Mouse (Mus musculus) spleen, adult 2 months (tissue): ENCODE results near the gene Tmco3. TPM values are rescaled to one million over a fixed set of nuclear protein-coding genes. Genes with fewer than 3 reads are reported as not detected.

Experiments used
- DNase-seq, 2 experiments: peaks; one replicate each; pipeline versions ENCODE4 v3.0.0 to v3.0.0-alpha.2; 2012 to 2021; ENCODE audit warnings: low spot score in 2 of 2, low read depth in 1 of 2
- H3K27ac ChIP-seq: fragments of 200-500 bp; 2 replicates; pipeline ENCODE4 v1.5.1; 2012; ENCODE audit warnings: low read length, inconsistent platforms; ENCODE audit not compliant: insufficient read depth
- H3K27me3 ChIP-seq: fragments of 200-500 bp; 2 replicates; pipeline ENCODE4 v1.6.1; 2012; ENCODE audit warnings: mild to moderate bottlenecking, moderate library complexity, low read length, inconsistent platforms; ENCODE audit not compliant: control insufficient read depth, insufficient read depth
- H3K36me3 ChIP-seq: fragments of 200-500 bp; 2 replicates; pipeline ENCODE4 v1.6.1; 2012; ENCODE audit warnings: mild to moderate bottlenecking, low read length, inconsistent platforms; ENCODE audit not compliant: control insufficient read depth, insufficient read depth
- H3K4me1 ChIP-seq: fragments of 200-500 bp; 2 replicates; pipeline ENCODE4 v1.6.1; 2011; ENCODE audit warnings: inconsistent platforms; ENCODE audit not compliant: control insufficient read depth, insufficient read depth, insufficient read length
- H3K4me3 ChIP-seq: fragments of 200-500 bp; 2 replicates; pipeline ENCODE4 v1.5.1; 2011; ENCODE audit warnings: mild to moderate bottlenecking, inconsistent platforms; ENCODE audit not compliant: insufficient read depth, insufficient read length; ENCODE audit errors: extremely low read depth
- CTCF ChIP-seq: fragments of 200-500 bp; IDR thresholded peaks from 2 replicates; pipeline ENCODE4 v1.5.1; 2011; ENCODE audit warnings: mild to moderate bottlenecking, inconsistent platforms; ENCODE audit not compliant: insufficient read depth, insufficient read length, insufficient replicate concordance; ENCODE audit errors: extremely low read depth
- POLR2A ChIP-seq: fragments of 200-500 bp; IDR thresholded peaks from 2 replicates; pipeline ENCODE4 v1.6.1; 2011; ENCODE audit warnings: low read depth, low read length, inconsistent platforms
- WGBS: fragments of 180-500 bp; shearing (Covaris S2); methylation state at CpG from one replicate; pipeline ENCODE4 v1.1.7; 2018; 5-methylcytosine and 5-hydroxymethylcytosine counted together
- polyA plus RNA-seq: library from polyadenylated mRNA; depleted of rRNA; stranded (reverse); fragments of >200 nt; gene quantifications from 2 replicates; pipeline ENCODE4 v1.2.3, GENCODE M21; 2012; rRNA removed

The Tmco3 gene
- polyA plus RNA-seq = 10.5 and 12.0 TPM in 2 replicates

GRCm38 (mm10) chr8:13287692-13288623, at the start of gene Tmco3, which contains the start of gene Dcun1d2:
Gene Tmco3 (plus strand): TSS chr8:13288190.
Gene Dcun1d2 (minus strand): TSS chr8:13288131.
- Histone ChIP-seq H3K4me3 (peak within 1 kb of the TSS; percentile 93), H3K4me1 (peaks cover 5% of the 10 kb centered on the region; the same call in 1 of the 2 replicates), H3K27ac (peak within 1 kb of the TSS; percentile 90), H3K36me3 (0 out of 2 replicates have a peak, but pooled peaks cover 3% of the 10 kb centered on the region), H3K27me3 (no peaks in the 10 kb centered on the region)
- under 1% methylated on average over 79 of the region's 79 CpGs for WGBS
- TF ChIP-seq POLR2A = peak; percentile 36
- no peak for TF ChIP-seq CTCF
- peak; percentile 93 for DNase-seq

GRCm38 (mm10) chr8:13240055-13240454, 47.9 kb upstream of the Tmco3 start:
- H3K4me3 ChIP-seq = no peak overlapping the region
- 17% methylated on average over 9 of the region's 9 CpGs for WGBS

GRCm38 (mm10) chr8:13240691-13241090, 47.3 kb upstream of the Tmco3 start:
- Histone ChIP-seq H3K27ac (no peak overlapping the region), H3K27me3 (no peaks in the 10 kb centered on the region), H3K36me3 (no peaks in the 10 kb centered on the region), H3K4me3 (no peak overlapping the region), H3K4me1 (no peaks in the 10 kb centered on the region)
- TF ChIP-seq POLR2A (no peak), CTCF (no peak)
- DNase-seq = no peak
- 80% methylated on average over 7 of the region's 7 CpGs for WGBS

More at GRCm38 (mm10) chr8:13240055-13240454, 47.9 kb upstream of the Tmco3 start:
- no peak overlapping the region for H3K27ac ChIP-seq
- DNase-seq = no peak
- H3K4me1 ChIP-seq = no peaks in the 10 kb centered on the region
- no peaks in the 10 kb centered on the region for H3K27me3 ChIP-seq
- no peaks in the 10 kb centered on the region for H3K36me3 ChIP-seq
- TF ChIP-seq CTCF = no peak
- TF ChIP-seq POLR2A = no peak

GRCm38 (mm10) chr8:13242985-13243870, 44.8 kb upstream of the Tmco3 start:
- no peak for DNase-seq
- TF ChIP-seq POLR2A = no peak
- no peak for TF ChIP-seq CTCF
- Histone ChIP-seq H3K36me3 (no peaks in the 10 kb centered on the region), H3K27ac (no peak overlapping the region), H3K27me3 (no peaks in the 10 kb centered on the region), H3K4me3 (no peak overlapping the region), H3K4me1 (no peaks in the 10 kb centered on the region)
- 82% methylated on average over 10 of the region's 10 CpGs for WGBS

GRCm38 (mm10) chr8:13244343-13244880, 43.6 kb upstream of the Tmco3 start:
- Histone ChIP-seq H3K4me1 (no peaks in the 10 kb centered on the region), H3K27me3 (no peaks in the 10 kb centered on the region), H3K4me3 (no peak overlapping the region), H3K36me3 (no peaks in the 10 kb centered on the region), H3K27ac (no peak overlapping the region)
- TF ChIP-seq CTCF = no peak
- TF ChIP-seq POLR2A = no peak
- no peak for DNase-seq
- WGBS = 88% methylated on average over 11 of the region's 11 CpGs

- no peak overlapping the region for H3K4me3 ChIP-seq
- no peak for TF ChIP-seq POLR2A
- TF ChIP-seq CTCF = no peak
- H3K27ac ChIP-seq = no peak overlapping the region
- H3K27me3 ChIP-seq = no peaks in the 10 kb centered on the region
- 91% methylated on average over 13 of the region's 13 CpGs for WGBS
- H3K36me3 ChIP-seq = peaks cover 7% of the 10 kb centered on the region; the same call in 1 of the 2 replicates
- H3K4me1 ChIP-seq = no peaks in the 10 kb centered on the region
- DNase-seq = no peak
Measured at GRCm38 (mm10) chr8:13252837-13253236, 35.2 kb upstream of the Tmco3 start.
